Mouse (Mus musculus): ENCODE data around the gene Rnf212. TPM values are rescaled to one million over a fixed set of nuclear protein-coding genes. Genes with fewer than 3 reads are reported as not detected.
A peak's percentile ranks its signal among the peaks of the same experiment; 100 is the strongest.
"Not testable (repeated sequence)": the region's sequence is repeated elsewhere in the genome, so short reads cannot be mapped to it uniquely, and the experiment has no call there.

The Rnf212 gene
- not detected in 2 replicates for polyA plus RNA-seq (2012; rRNA removed)

DNA sequence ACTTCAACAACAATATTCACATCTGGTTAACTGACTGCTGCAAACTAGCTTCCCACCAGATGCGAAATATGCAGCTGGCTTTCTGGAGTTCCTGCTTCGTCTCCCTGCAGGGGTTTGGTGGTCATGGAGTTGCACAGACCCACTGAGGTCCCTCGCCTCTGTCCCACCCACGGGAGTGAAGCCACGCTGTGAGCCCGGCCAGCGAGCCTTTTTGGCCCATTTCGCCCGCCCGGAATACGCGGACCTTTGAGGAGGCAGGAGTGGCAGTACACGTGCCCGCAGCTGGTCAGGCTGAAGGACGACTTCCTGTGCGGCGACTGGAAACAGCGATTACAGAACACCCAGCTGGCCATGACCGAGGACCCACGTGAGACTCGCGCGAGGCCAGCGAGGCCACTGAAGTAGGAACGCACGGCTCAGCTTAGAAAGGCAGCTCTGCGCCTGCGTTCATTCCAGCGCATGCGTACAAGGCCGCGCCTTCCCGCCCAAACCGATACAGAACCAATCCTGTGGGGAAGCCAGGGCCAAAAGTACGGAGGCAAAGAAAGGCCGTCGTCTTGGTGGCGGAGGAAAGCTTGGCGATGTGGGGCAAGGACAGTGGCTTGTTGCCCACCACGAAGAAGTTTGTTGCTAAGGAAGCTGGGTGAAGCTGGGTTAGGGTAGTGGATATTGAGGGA, at the start of gene Rnf212:
TSS of gene Rnf212 (minus strand) at position 353 of the 677 bp plus-strand sequence.
- DNase-seq, result no peak
- WGBS, result 71% methylated on average over 40 of the region's 40 CpGs

DNA sequence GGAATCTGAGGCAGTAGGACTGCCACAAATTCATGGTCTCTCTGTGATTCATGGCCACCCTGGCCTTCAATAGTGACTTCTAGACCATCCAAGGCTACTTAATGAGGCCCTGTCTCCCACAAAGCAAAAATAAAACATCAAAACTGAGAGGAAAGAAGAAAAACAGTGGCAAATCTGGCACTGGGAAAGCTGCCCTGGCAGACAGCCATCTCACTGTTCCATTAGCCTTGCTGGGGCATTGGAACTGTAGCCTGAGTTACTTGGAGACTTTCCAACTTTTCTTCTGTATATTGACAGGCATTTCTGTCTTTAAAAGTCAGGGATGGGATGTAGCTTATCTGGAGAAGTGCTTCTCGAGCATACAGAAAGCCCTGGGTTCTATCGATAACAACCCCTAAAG, 48.5 kb upstream of the Rnf212 start:
- WGBS, result 68% methylated on average over 2 of the region's 2 CpGs
- no peak overlapping the region for H3K4me3 ChIP-seq (replicated peaks; ENCODE audit: extremely low read depth, low read depth, low read length)
- H3K4me1 ChIP-seq (ENCODE audit: control insufficient read depth, insufficient read depth, low read length), result no peaks in the 10 kb centered on the region
- TF ChIP-seq CTCF (IDR thresholded peaks at IDR 0.05; ENCODE audit: insufficient read depth, low read length) (no peak), POLR2A (IDR thresholded peaks at IDR 0.05; ENCODE audit: borderline replicate concordance, extremely low read depth, low read depth, low read length) (no peak)
- DNase-seq, result no peak

More for the DNA sequence above, at the start of gene Rnf212:
- Histone ChIP-seq H3K4me3 (replicated peaks; ENCODE audit: extremely low read depth, low read depth, low read length) (no peak within 1 kb of the TSS), H3K4me1 (ENCODE audit: control insufficient read depth, insufficient read depth, low read length) (no peaks in the 10 kb centered on the region)
- TF ChIP-seq POLR2A (IDR thresholded peaks at IDR 0.05; ENCODE audit: borderline replicate concordance, extremely low read depth, low read depth, low read length), result no peak
- TF ChIP-seq CTCF (IDR thresholded peaks at IDR 0.05; ENCODE audit: insufficient read depth, low read length), result no peak

DNA sequence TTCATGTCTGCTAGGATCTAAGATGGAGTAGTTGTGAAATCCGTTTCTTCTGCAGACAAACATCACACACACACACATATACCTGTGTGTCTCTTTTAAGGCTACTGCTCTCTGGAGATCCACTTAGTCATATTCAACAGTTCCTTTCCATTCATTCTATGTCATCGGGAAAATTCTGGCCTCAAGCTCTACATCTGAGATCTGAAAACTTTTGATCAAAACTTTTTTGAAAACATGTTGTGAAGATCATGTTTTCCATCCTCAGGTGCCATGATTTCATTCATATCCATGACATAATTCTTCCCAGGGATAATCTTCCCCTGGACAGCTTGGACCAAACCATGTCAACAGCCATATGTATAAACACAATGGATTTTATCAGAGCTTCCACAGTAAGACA, 34.0 kb upstream of the Rnf212 start, which contains the start of gene Vmn2r8:
TSS of gene Vmn2r8 (minus strand) at position 101 of the 400 bp plus-strand sequence.
- H3K4me3 ChIP-seq (replicated peaks; ENCODE audit: extremely low read depth, low read depth, low read length); DNase-seq; H3K4me1 ChIP-seq (ENCODE audit: control insufficient read depth, insufficient read depth, low read length): not testable (repeated sequence)
- 68% methylated on average over 2 of the region's 2 CpGs for WGBS

DNA sequence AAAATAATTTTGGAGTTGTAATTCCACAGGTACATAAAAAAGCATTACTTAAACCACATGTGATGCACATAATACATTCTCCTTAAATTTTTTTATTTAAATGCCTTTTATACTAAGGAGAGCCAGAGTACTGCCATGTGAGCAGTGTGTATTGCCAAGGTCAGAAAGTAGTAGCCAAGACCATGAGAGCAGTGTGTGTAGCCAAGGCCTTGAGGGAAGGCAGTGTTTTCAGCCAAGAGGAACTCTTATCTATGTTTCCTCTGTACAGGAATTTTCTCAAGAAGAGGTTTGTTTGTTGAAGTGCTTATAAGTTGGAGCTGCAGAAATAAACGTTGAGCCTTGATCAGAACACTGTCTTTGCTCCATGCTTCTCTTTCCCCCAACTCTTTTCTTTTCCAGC, 28.9 kb upstream of the Rnf212 start:
- 14% methylated on average over 1 of the region's 1 CpGs for WGBS
- TF ChIP-seq CTCF (IDR thresholded peaks at IDR 0.05; ENCODE audit: insufficient read depth, low read length) (no peak), POLR2A (IDR thresholded peaks at IDR 0.05; ENCODE audit: borderline replicate concordance, extremely low read depth, low read depth, low read length) (no peak)

DNA sequence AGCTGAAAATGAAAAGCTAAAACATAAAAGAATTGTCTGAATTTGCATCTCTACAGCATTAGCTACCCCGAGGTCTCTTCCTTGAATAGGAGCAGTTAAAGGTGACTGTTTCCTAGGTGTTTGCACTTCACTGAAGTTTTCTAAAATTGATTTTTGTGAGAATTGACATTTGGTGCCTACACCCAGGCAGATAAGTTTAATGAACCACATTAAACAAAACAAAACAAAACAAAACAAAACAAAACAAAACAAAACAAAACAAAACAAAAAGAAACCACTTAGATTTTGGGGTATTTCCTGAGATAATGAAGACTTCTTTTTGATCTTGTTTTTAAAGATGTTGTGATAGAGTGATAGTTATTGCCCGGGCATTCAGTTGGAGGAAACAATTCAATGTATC, 20.5 kb upstream of the Rnf212 start, which contains the start of gene Tmed11:
TSS of gene Tmed11 (minus strand) at position 101 of the 400 bp plus-strand sequence.
- DNase-seq; H3K4me1 ChIP-seq (ENCODE audit: control insufficient read depth, insufficient read depth, low read length); H3K4me3 ChIP-seq (replicated peaks; ENCODE audit: extremely low read depth, low read depth, low read length): not testable (repeated sequence)
- 57% methylated on average over 2 of the region's 2 CpGs for WGBS

More for the DNA sequence above, 28.9 kb upstream of the Rnf212 start:
- H3K4me3 ChIP-seq (replicated peaks; ENCODE audit: extremely low read depth, low read depth, low read length), result peak overlapping the region; percentile 16
- no peaks in the 10 kb centered on the region for H3K4me1 ChIP-seq (ENCODE audit: control insufficient read depth, insufficient read depth, low read length)
- no peak for DNase-seq

DNA sequence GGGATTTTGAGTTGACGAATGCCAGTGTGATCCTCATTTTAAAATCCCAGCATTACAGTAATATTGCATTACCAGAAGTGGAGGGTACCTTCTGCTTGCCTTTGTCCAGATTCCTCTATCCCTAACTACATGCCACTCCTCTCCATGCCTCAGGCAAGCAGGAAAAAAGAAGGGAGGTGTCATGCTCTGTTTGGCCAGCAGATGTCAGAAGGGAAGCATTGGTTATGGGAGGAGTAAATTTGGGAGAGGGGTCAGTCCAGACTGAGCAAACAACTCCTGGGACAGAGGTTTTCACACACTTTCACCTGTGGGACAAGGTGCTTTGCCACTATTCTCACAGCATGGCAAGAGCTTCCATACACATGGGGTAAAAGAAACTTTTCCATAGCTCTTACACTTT, 15.6 kb upstream of the Rnf212 start:
- DNase-seq, result peak; percentile 44
- 33% methylated on average over 1 of the region's 1 CpGs for WGBS
- H3K4me3 ChIP-seq (replicated peaks; ENCODE audit: extremely low read depth, low read depth, low read length); H3K4me1 ChIP-seq (ENCODE audit: control insufficient read depth, insufficient read depth, low read length): not testable (repeated sequence)

DNA sequence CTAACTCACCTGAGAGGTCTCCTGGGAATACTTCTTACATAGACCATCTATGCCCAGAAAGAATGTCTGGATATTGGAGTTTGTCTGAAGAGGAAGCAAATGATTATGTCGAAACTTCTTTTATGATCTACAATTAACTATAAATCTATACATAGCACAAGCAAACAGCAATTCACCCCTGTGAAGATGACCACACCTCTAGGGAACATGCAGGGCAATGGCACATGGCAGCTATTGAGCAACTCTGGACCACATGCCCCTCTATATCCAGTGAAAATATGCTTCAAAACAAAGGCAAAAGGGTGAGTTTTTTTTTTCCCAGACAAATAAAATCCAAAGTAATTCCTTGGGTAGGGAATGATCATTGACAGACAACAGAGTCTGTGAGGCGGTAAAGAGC, 14.8 kb downstream of the Rnf212 start:
- WGBS, result 83% methylated on average over 2 of the region's 2 CpGs
- no peak overlapping the region for H3K4me3 ChIP-seq (replicated peaks; ENCODE audit: extremely low read depth, low read depth, low read length)
- DNase-seq, result no peak
- no peaks in the 10 kb centered on the region for H3K4me1 ChIP-seq (ENCODE audit: control insufficient read depth, insufficient read depth, low read length)
- TF ChIP-seq POLR2A (IDR thresholded peaks at IDR 0.05; ENCODE audit: borderline replicate concordance, extremely low read depth, low read depth, low read length), result no peak
- no peak for TF ChIP-seq CTCF (IDR thresholded peaks at IDR 0.05; ENCODE audit: insufficient read depth, low read length)

DNA sequence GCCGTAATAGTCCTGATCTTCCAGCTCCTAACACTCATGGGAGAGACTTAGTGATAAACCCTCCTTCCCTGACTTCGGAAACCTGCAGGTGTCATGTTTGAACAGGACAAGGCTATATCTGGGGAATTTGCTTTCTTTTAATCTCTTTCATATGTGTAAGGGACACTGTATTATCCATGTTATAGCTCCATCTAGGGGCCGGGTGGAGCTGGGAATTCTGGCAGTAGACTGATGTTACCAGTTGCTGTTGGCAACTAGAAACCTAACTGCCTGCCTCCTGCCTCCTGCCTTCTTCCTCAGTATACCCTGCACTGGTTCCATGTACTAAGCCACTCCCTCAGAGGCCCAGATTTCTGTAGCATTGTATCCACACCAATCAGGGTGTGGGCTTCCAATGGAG, 16.4 kb downstream of the Rnf212 start:
- Histone ChIP-seq H3K4me3 (replicated peaks; ENCODE audit: extremely low read depth, low read depth, low read length) (no peak overlapping the region), H3K4me1 (ENCODE audit: control insufficient read depth, insufficient read depth, low read length) (no peaks in the 10 kb centered on the region)
- WGBS, result 48% methylated on average over 3 of the region's 3 CpGs
- DNase-seq, result no peak
- TF ChIP-seq CTCF (IDR thresholded peaks at IDR 0.05; ENCODE audit: insufficient read depth, low read length), result no peak
- TF ChIP-seq POLR2A (IDR thresholded peaks at IDR 0.05; ENCODE audit: borderline replicate concordance, extremely low read depth, low read depth, low read length), result no peak

DNA sequence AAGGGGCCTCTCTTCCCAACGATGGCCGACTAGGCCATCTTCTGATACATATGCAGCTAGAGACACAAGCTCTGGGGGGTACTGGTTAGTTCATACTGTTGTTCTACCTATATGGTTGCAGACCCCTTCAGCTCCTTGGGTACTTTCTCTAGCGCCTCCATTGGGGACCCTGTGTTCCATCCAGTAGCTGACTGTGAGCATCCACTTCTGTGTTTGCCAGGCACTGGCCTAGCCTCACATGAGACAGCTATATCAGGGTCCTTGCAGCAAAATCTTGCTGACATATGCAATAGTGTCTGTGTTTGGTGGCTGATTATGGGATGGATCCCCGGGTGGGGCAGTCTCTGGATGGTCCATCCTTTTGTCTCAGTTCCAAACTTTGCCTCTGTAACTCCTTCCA, 23.5 kb downstream of the Rnf212 start:
- DNase-seq; H3K4me3 ChIP-seq (replicated peaks; ENCODE audit: extremely low read depth, low read depth, low read length); H3K4me1 ChIP-seq (ENCODE audit: control insufficient read depth, insufficient read depth, low read length): not testable (repeated sequence)
- 76% methylated on average over 4 of the region's 4 CpGs for WGBS

DNA sequence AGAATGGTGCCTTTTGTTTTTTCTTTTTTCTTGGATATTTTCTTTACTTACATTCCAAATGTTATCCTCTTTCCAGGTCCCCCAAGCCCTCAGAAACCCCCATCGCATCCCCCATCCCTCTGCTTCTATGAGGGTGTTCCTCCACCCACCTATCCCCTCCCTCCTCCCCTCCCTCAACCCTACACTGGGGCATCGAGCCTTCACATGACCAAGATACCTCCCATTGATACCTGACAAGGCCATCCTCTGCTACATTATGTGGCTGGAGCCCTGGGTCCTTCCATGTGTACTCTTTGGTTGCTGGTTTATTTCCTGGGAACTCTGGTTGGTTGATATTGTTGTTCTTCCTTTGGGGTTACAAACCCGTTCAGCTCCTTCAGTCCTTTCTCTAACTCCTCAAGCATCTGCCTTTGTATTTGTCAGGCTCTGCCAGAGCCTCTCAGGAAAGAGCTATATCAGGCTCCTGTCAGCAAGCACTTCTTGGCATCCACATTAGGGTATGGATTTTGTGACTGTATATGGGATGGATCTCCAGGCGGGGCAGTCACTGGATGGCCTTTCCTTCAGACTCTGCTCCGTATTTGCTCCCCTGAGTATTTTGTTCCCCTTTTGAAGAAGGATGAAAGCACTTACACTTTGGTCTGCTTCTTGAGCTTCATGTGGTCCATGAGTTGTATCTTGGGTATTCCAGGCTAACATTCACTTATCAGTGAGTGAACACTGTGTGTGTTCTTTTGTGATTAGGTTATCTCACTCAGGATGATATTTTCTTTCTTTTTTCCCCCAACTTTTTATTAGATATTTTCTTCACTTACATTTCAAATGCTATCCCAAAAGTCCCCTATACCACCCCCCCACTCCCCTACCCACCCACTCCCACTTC, 24.2 kb downstream of the Rnf212 start:
- TF ChIP-seq CTCF (IDR thresholded peaks at IDR 0.05; ENCODE audit: insufficient read depth, low read length), result no peak
- no peak for TF ChIP-seq POLR2A (IDR thresholded peaks at IDR 0.05; ENCODE audit: borderline replicate concordance, extremely low read depth, low read depth, low read length)
- Histone ChIP-seq H3K4me1 (ENCODE audit: control insufficient read depth, insufficient read depth, low read length) (no peaks in the 10 kb centered on the region), H3K4me3 (replicated peaks; ENCODE audit: extremely low read depth, low read depth, low read length) (no peak overlapping the region)
- no peak for DNase-seq
- WGBS, result 68% methylated on average over 5 of the region's 5 CpGs

All from lung, adult 2 months (tissue).